Mouse (Mus musculus) liver, embryonic 11.5 days (tissue): ENCODE measurements at regions not wholly inside any gene's neighbourhood (a gene's known extent, or its start where the extent isn't known, plus 50 kb on each side); places are given as distances from the start of the nearest gene placed in this dataset.

Source experiments
- ATAC-seq: fragments of 200-750 bp; cut with Nextera tagmentation; replicated peaks from 2 replicates; pipeline ENCODE4 v1.8.0; 2017; ENCODE audit warnings: moderate number of reproducible peaks, mild to moderate bottlenecking, moderate TSS enrichment, moderate library complexity; ENCODE audit not compliant: low FRiP score
- DNase-seq: peaks from one replicate; pipeline ENCODE4 v3.0.0-alpha.2; 2017; ENCODE audit warnings: low spot score
- H3K27ac ChIP-seq: fragments of 300-500 bp; sonication (generic); 2 replicates; pipeline ENCODE4 v1.5.1; 2014; ENCODE audit warnings: mild to moderate bottlenecking, low read depth, low read length, control low read depth
- H3K27me3 ChIP-seq: fragments of 300-500 bp; sonication (generic); replicated peaks from 2 replicates; pipeline ENCODE4 v1.6.1; 2014; ENCODE audit warnings: low read length, mixed read lengths; ENCODE audit not compliant: control insufficient read depth, insufficient read depth
- H3K36me3 ChIP-seq: fragments of 300-500 bp; sonication (generic); 2 replicates; pipeline ENCODE4 v1.6.1; 2014; ENCODE audit warnings: mild to moderate bottlenecking, low read length, moderate library complexity, mixed read lengths; ENCODE audit not compliant: control insufficient read depth, insufficient read depth
- H3K4me1 ChIP-seq: fragments of 300-500 bp; sonication (generic); replicated peaks from 2 replicates; pipeline ENCODE4 v1.6.1; 2014; ENCODE audit warnings: low read length, mixed read lengths; ENCODE audit not compliant: control insufficient read depth, insufficient read depth
- H3K4me2 ChIP-seq: fragments of 300-500 bp; sonication (generic); 2 replicates; pipeline ENCODE4 v1.6.1; 2014; ENCODE audit warnings: mild to moderate bottlenecking, control low read depth, moderate library complexity
- H3K4me3 ChIP-seq: fragments of 300-500 bp; sonication (generic); 2 replicates; pipeline ENCODE4 v1.5.1; 2014; ENCODE audit warnings: low read depth, low read length, control low read depth
- H3K9ac ChIP-seq: fragments of 300-500 bp; sonication (generic); 2 replicates; pipeline ENCODE4 v1.6.1; 2014; ENCODE audit warnings: low read depth, low read length, control low read depth
- H3K9me3 ChIP-seq: fragments of 300-500 bp; sonication (generic); 2 replicates; pipeline ENCODE4 v1.6.1; 2016; ENCODE audit warnings: low read length, inconsistent platforms, mixed read lengths; ENCODE audit not compliant: control insufficient read depth
- WGBS: fragments of 180-500 bp; shearing (Covaris S2); extraction: QIAGEN DNeasy Blood & Tissue Kit; methylation state at CpG from one replicate; pipeline ENCODE4 v1.1.7; 2014; 5-methylcytosine and 5-hydroxymethylcytosine counted together

GRCm38 (mm10) chr13:37513905-37514607 is 169.0 kb downstream of the Ly86 start:
- no peaks in the 10 kb centered on the region for H3K9me3 ChIP-seq
- no peak overlapping the region for H3K4me3 ChIP-seq
- H3K4me2 ChIP-seq, result peak overlapping the region; percentile 41
- 21% methylated on average over 23 of the region's 23 CpGs for WGBS
- no peak overlapping the region for H3K9ac ChIP-seq
- DNase-seq (peak; percentile 54), ATAC-seq (no peak)
- no peaks in the 10 kb centered on the region for H3K27me3 ChIP-seq
- peaks cover 20% of the 10 kb centered on the region for H3K4me1 ChIP-seq
- H3K36me3 ChIP-seq, result no peaks in the 10 kb centered on the region
- H3K27ac ChIP-seq, result peak overlapping the region; percentile 60

- DNase-seq (no peak), ATAC-seq (no peak)
- Histone ChIP-seq H3K27me3 (no peaks in the 10 kb centered on the region), H3K4me3 (no peak overlapping the region), H3K27ac (peak overlapping the region; percentile 60), H3K36me3 (no peaks in the 10 kb centered on the region), H3K4me1 (peaks cover 16% of the 10 kb centered on the region), H3K4me2 (peak overlapping the region; percentile 41; the same call in 1 of the 2 replicates), H3K9me3 (no peaks in the 10 kb centered on the region), H3K9ac (0 out of 2 replicates have a peak overlapping the region, but pooled peaks have one; percentile 8)
- 64% methylated on average over 12 of the region's 12 CpGs for WGBS
These were observed 169.8 kb downstream of the Ly86 start for GRCm38 (mm10) chr13:37514641-37515305.

- Histone ChIP-seq H3K9me3 (no peaks in the 10 kb centered on the region), H3K27me3 (no peaks in the 10 kb centered on the region), H3K36me3 (no peaks in the 10 kb centered on the region), H3K4me3 (no peak overlapping the region), H3K4me2 (no peak overlapping the region), H3K27ac (no peak overlapping the region), H3K9ac (no peak overlapping the region), H3K4me1 (peaks cover 12% of the 10 kb centered on the region)
- 61% methylated on average over 14 of the region's 14 CpGs for WGBS
- DNase-seq, result no peak
- no peak for ATAC-seq
These were observed 172.2 kb downstream of the Ly86 start for GRCm38 (mm10) chr13:37517055-37517807.

DNA sequence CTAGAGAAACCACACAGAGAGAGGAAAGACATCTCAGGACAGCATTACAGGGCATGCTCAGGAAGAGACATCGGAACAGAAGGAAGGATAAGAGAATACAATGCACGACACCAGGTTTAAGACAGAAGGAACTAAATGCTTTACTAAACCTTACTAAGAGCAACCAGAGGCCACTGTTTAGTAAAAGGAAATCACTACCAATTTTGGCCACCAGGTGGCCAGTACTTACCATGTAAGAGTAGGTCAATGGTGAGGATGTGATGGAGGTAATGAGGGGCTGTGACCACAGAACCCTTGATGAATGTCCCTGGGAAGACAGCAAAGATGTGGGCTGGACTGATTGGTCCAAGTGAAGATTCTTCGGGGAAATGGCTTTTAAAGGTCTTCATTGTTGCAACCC is 174.9 kb downstream of the Ly86 start:
- H3K36me3 ChIP-seq, result no peaks in the 10 kb centered on the region
- H3K27me3 ChIP-seq, result no peaks in the 10 kb centered on the region
- 0 out of 2 replicates have a peak, but pooled peaks have one; percentile 15 for ATAC-seq
- DNase-seq, result no peak
- H3K4me3 ChIP-seq, result no peak overlapping the region
- no peak overlapping the region for H3K27ac ChIP-seq
- H3K4me1 ChIP-seq, result peaks cover 1% of the 10 kb centered on the region
- no peak overlapping the region for H3K4me2 ChIP-seq
- no peak overlapping the region for H3K9ac ChIP-seq
- no peaks in the 10 kb centered on the region for H3K9me3 ChIP-seq
- WGBS, result 66% methylated on average over 3 of the region's 3 CpGs

DNA sequence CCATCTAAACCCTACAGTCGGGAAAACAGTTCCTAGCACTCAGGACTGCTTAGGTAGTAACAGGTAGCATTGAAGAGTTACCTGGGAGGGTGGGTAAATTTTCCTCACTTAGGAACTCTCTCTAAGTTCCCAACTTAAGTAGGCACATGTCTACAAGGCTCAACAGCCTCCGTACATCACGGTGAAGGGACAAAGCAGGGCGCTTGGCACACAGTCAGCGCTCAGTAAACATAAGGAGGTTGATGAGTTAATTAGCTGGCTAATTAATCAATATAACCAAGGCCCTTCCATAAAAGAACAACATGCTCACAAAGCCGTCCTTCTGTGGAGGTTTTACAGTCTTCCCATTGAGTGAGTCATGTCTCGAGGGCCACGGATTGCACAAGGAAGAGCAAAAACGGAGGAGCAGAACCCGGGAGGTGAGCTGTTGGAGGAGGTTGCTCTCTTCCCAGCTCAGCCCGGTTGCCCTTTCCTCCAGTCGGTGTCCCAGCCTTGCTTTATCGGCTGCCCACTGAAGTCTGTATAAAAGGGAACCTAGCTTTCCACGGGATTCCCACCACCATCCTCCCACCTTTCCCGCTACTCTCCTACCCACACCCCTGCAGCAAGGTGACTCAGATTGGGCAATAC is 180.2 kb downstream of the Ly86 start:
- no peaks in the 10 kb centered on the region for H3K4me1 ChIP-seq
- no peak overlapping the region for H3K27ac ChIP-seq
- H3K36me3 ChIP-seq, result no peaks in the 10 kb centered on the region
- 84% methylated on average over 15 of the region's 15 CpGs for WGBS
- no peaks in the 10 kb centered on the region for H3K27me3 ChIP-seq
- no peak overlapping the region for H3K4me3 ChIP-seq
- ATAC-seq (no peak), DNase-seq (no peak)
- no peaks in the 10 kb centered on the region for H3K9me3 ChIP-seq
- H3K4me2 ChIP-seq, result no peak overlapping the region
- no peak overlapping the region for H3K9ac ChIP-seq

DNA sequence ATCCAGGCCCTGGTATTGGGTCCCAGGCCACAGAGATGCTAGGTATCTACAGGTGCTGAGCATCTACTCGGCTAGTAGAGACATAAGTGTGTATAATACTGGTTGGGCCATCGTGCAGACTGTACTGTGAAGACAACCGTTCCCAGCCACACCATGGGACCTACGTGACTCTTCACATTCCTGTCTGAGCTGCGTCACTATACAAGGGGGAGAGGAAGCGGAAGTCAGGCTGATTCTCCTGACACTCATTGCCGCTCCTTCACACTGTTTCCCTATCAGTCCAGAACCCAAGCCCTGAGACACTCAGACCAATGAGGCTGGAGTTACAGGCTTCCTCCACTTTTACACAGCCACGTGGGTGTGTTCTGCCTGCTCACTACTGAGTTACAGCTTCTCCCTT is 181.1 kb downstream of the Ly86 start:
- Histone ChIP-seq H3K9ac (no peak overlapping the region), H3K36me3 (no peaks in the 10 kb centered on the region), H3K27me3 (no peaks in the 10 kb centered on the region), H3K4me1 (no peaks in the 10 kb centered on the region), H3K4me3 (no peak overlapping the region), H3K27ac (no peak overlapping the region), H3K9me3 (no peaks in the 10 kb centered on the region), H3K4me2 (no peak overlapping the region)
- DNase-seq (no peak), ATAC-seq (no peak)
- WGBS, result 71% methylated on average over 8 of the region's 8 CpGs

- Histone ChIP-seq H3K4me1 (no peaks in the 10 kb centered on the region), H3K4me2 (no peak overlapping the region), H3K9me3 (no peaks in the 10 kb centered on the region), H3K27ac (no peak overlapping the region), H3K27me3 (no peaks in the 10 kb centered on the region), H3K36me3 (no peaks in the 10 kb centered on the region), H3K4me3 (no peak overlapping the region), H3K9ac (no peak overlapping the region)
- DNase-seq (no peak), ATAC-seq (no peak)
- WGBS, result 44% methylated on average over 9 of the region's 9 CpGs
These were observed 183.4 kb downstream of the Ly86 start for GRCm38 (mm10) chr13:37528380-37528779.

DNA sequence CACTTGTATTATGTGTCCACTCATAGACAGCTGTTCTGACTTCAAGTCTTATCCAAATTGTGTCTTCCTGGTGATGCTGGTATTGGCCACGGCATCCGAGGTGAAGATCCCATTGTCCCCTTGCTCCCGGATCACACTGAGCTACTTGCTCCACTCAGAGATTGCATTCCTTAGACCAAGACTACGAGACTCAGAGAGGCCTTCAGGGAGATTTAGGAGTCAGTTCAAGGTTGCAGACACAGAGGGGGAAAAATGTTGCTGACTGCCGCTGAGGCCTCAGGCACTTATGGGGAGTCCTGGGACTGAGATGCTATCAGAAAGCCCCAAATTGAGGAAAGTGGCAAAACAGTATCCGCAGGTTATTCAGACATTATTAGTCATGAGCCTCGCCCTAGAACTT is 183.9 kb downstream of the Ly86 start:
- ATAC-seq, result no peak
- no peaks in the 10 kb centered on the region for H3K4me1 ChIP-seq
- H3K9ac ChIP-seq, result no peak overlapping the region
- H3K27ac ChIP-seq, result no peak overlapping the region
- no peak overlapping the region for H3K4me3 ChIP-seq
- H3K27me3 ChIP-seq, result no peaks in the 10 kb centered on the region
- H3K9me3 ChIP-seq, result no peaks in the 10 kb centered on the region
- no peaks in the 10 kb centered on the region for H3K36me3 ChIP-seq
- WGBS, result 71% methylated on average over 7 of the region's 7 CpGs
- no peak for DNase-seq
- no peak overlapping the region for H3K4me2 ChIP-seq
